Mouse (Mus musculus): ENCODE measurements around the gene Tgm2. TPM values are rescaled to one million over a fixed set of nuclear protein-coding genes. Genes with fewer than 3 reads are reported as not detected.

Gene Tgm2
- polyA plus RNA-seq, 1 experiment = not detected

- no peak overlapping the region for H3K4me3 ChIP-seq (ENCODE audit: insufficient read depth, low read depth, low read length)
- WGBS = 73% methylated on average over 5 of the region's 5 CpGs
Measured at GRCm38 (mm10) chr2:158114931-158115330, 31.3 kb downstream of the Tgm2 start.

GRCm38 (mm10) chr2:158113591-158114257 is 32.5 kb downstream of the Tgm2 start:
- no peak overlapping the region for H3K4me3 ChIP-seq (ENCODE audit: insufficient read depth, low read depth, low read length)
- TF ChIP-seq CTCF (IDR thresholded peaks at IDR 0.05; ENCODE audit: insufficient read depth, low read depth, low read length) (no peak), POLR2A (IDR thresholded peaks at IDR 0.05; ENCODE audit: insufficient read depth, low read depth, low read length) (no peak)
- no peak overlapping the region for H3K27ac ChIP-seq (ENCODE audit: insufficient read depth, low read depth, low read length)
- WGBS = 57% methylated on average over 9 of the region's 9 CpGs
- H3K4me1 ChIP-seq (ENCODE audit: control insufficient read depth, insufficient read depth, low read length) = peaks cover 9% of the 10 kb centered on the region; the same call in 1 of the 2 replicates

More at GRCm38 (mm10) chr2:158114931-158115330, 31.3 kb downstream of the Tgm2 start:
- TF ChIP-seq POLR2A (IDR thresholded peaks at IDR 0.05; ENCODE audit: insufficient read depth, low read depth, low read length) (no peak), CTCF (IDR thresholded peaks at IDR 0.05; ENCODE audit: insufficient read depth, low read depth, low read length) (no peak)
- Histone ChIP-seq H3K27ac (ENCODE audit: insufficient read depth, low read depth, low read length) (no peak overlapping the region), H3K4me1 (ENCODE audit: control insufficient read depth, insufficient read depth, low read length) (peaks cover 6% of the 10 kb centered on the region; the same call in 1 of the 2 replicates)

GRCm38 (mm10) chr2:158109516-158109915 is 36.7 kb downstream of the Tgm2 start:
- TF ChIP-seq CTCF (IDR thresholded peaks at IDR 0.05; ENCODE audit: insufficient read depth, low read depth, low read length) (no peak), POLR2A (IDR thresholded peaks at IDR 0.05; ENCODE audit: insufficient read depth, low read depth, low read length) (no peak)
- Histone ChIP-seq H3K27ac (ENCODE audit: insufficient read depth, low read depth, low read length) (no peak overlapping the region), H3K4me3 (ENCODE audit: insufficient read depth, low read depth, low read length) (no peak overlapping the region), H3K4me1 (ENCODE audit: control insufficient read depth, insufficient read depth, low read length) (peaks cover 17% of the 10 kb centered on the region)
- 70% methylated on average over 8 of the region's 8 CpGs for WGBS

- Histone ChIP-seq H3K4me3 (ENCODE audit: insufficient read depth, low read depth, low read length) (no peak overlapping the region), H3K27ac (ENCODE audit: insufficient read depth, low read depth, low read length) (no peak overlapping the region), H3K4me1 (ENCODE audit: control insufficient read depth, insufficient read depth, low read length) (peaks cover 11% of the 10 kb centered on the region)
- WGBS = 38% methylated on average over 6 of the region's 6 CpGs
- TF ChIP-seq CTCF (IDR thresholded peaks at IDR 0.05; ENCODE audit: insufficient read depth, low read depth, low read length) = no peak
- TF ChIP-seq POLR2A (IDR thresholded peaks at IDR 0.05; ENCODE audit: insufficient read depth, low read depth, low read length) = no peak
Measured at GRCm38 (mm10) chr2:158106947-158107587, 39.2 kb downstream of the Tgm2 start.

- 88% methylated on average over 6 of the region's 6 CpGs for WGBS
- peaks cover 11% of the 10 kb centered on the region for H3K4me1 ChIP-seq (ENCODE audit: control insufficient read depth, insufficient read depth, low read length)
Measured at GRCm38 (mm10) chr2:158105605-158106004, 40.6 kb downstream of the Tgm2 start.

DNA sequence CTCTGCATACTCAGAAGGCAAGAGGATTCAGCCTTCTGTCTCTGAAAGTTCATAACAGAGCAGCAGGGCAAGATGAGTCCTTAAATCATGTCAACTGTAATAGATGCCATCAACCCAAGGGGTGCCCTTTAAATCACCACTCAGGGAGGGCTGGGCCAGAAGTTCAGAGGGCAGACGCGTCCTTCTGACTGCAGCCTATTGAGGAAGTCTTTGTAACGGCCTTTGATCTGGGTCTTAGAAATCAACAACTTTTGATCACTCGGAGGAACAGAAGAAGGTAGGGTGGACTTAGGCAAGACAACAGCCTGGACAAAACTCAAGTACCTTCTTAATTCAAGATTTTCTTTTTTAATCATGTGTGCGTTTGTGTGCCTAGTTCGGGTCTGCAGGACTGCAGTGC is 41.3 kb downstream of the Tgm2 start:
- Histone ChIP-seq H3K4me1 (ENCODE audit: control insufficient read depth, insufficient read depth, low read length) (peaks cover 11% of the 10 kb centered on the region), H3K27ac (ENCODE audit: insufficient read depth, low read depth, low read length) (no peak overlapping the region), H3K4me3 (ENCODE audit: insufficient read depth, low read depth, low read length) (no peak overlapping the region)
- WGBS = 96% methylated on average over 6 of the region's 6 CpGs
- no peak for TF ChIP-seq CTCF (IDR thresholded peaks at IDR 0.05; ENCODE audit: insufficient read depth, low read depth, low read length)
- no peak for TF ChIP-seq POLR2A (IDR thresholded peaks at IDR 0.05; ENCODE audit: insufficient read depth, low read depth, low read length)

More at GRCm38 (mm10) chr2:158105605-158106004, 40.6 kb downstream of the Tgm2 start:
- Histone ChIP-seq H3K4me3 (ENCODE audit: insufficient read depth, low read depth, low read length) (no peak overlapping the region), H3K27ac (ENCODE audit: insufficient read depth, low read depth, low read length) (no peak overlapping the region)
- TF ChIP-seq POLR2A (IDR thresholded peaks at IDR 0.05; ENCODE audit: insufficient read depth, low read depth, low read length) = no peak
- no peak for TF ChIP-seq CTCF (IDR thresholded peaks at IDR 0.05; ENCODE audit: insufficient read depth, low read depth, low read length)

- Histone ChIP-seq H3K4me1 (ENCODE audit: control insufficient read depth, insufficient read depth, low read length) (peaks cover 2% of the 10 kb centered on the region), H3K4me3 (ENCODE audit: insufficient read depth, low read depth, low read length) (no peak overlapping the region), H3K27ac (ENCODE audit: insufficient read depth, low read depth, low read length) (no peak overlapping the region)
- TF ChIP-seq POLR2A (IDR thresholded peaks at IDR 0.05; ENCODE audit: insufficient read depth, low read depth, low read length) (no peak), CTCF (IDR thresholded peaks at IDR 0.05; ENCODE audit: insufficient read depth, low read depth, low read length) (no peak)
- WGBS = 75% methylated on average over 5 of the region's 5 CpGs
Measured at GRCm38 (mm10) chr2:158101768-158102167, 44.5 kb downstream of the Tgm2 start.

GRCm38 (mm10) chr2:158099537-158099936 is 46.7 kb downstream of the Tgm2 start:
- H3K4me1 ChIP-seq (ENCODE audit: control insufficient read depth, insufficient read depth, low read length) = no peaks in the 10 kb centered on the region
- H3K4me3 ChIP-seq (ENCODE audit: insufficient read depth, low read depth, low read length) = no peak overlapping the region
- no peak overlapping the region for H3K27ac ChIP-seq (ENCODE audit: insufficient read depth, low read depth, low read length)
- TF ChIP-seq POLR2A (IDR thresholded peaks at IDR 0.05; ENCODE audit: insufficient read depth, low read depth, low read length) (no peak), CTCF (IDR thresholded peaks at IDR 0.05; ENCODE audit: insufficient read depth, low read depth, low read length) (no peak)
- 93% methylated on average over 3 of the region's 3 CpGs for WGBS

DNA sequence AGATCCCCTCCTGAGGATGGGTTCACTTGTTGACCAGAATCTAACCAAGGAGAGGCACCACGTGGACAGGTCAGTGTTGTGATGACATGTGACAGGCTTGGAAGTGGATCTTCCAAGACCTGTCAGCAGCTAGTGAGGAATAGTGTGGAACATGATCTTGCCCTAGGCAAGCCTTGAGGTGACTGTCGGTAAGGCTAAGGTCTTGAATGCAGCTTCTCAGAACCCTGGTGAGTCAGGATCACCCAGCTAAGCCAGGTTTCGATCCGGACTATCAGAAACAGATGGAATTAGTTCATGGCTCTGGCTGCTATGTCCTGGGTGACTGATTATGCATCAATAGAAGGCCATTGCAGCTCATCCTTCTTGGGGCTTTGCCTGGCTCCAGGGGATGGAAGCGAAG is 47.5 kb downstream of the Tgm2 start:
- WGBS = 89% methylated on average over 5 of the region's 5 CpGs
- TF ChIP-seq POLR2A (IDR thresholded peaks at IDR 0.05; ENCODE audit: insufficient read depth, low read depth, low read length) = no peak
- no peak for TF ChIP-seq CTCF (IDR thresholded peaks at IDR 0.05; ENCODE audit: insufficient read depth, low read depth, low read length)
- no peak overlapping the region for H3K4me3 ChIP-seq (ENCODE audit: insufficient read depth, low read depth, low read length)
- H3K4me1 ChIP-seq (ENCODE audit: control insufficient read depth, insufficient read depth, low read length) = no peaks in the 10 kb centered on the region
- no peak overlapping the region for H3K27ac ChIP-seq (ENCODE audit: insufficient read depth, low read depth, low read length)

Data from olfactory bulb, adult 2 months (tissue).